Mouse (Mus musculus) heart, embryonic 11.5 days (tissue): Measurements from ENCODE around the gene Vamp1. TPM values are rescaled to one million over a fixed set of nuclear protein-coding genes. Genes with fewer than 3 reads are reported as not detected.

Experiments
- ATAC-seq: fragments of 200-750 bp; cut with Nextera tagmentation; replicated peaks from 2 replicates; pipeline ENCODE4 v1.8.0; 2017; ENCODE audit warnings: moderate library complexity; ENCODE audit not compliant: insufficient number of reproducible peaks, low FRiP score, low TSS enrichment
- H3K27ac ChIP-seq: fragments of 300-500 bp; sonication (generic); 2 replicates; pipeline ENCODE4 v1.5.1; 2014; ENCODE audit warnings: mild to moderate bottlenecking, low read depth, low read length
- H3K27me3 ChIP-seq: fragments of 300-500 bp; sonication (generic); 2 replicates; pipeline ENCODE4 v1.6.1; 2014; ENCODE audit warnings: mild to moderate bottlenecking, low read length, mixed read lengths; ENCODE audit not compliant: control insufficient read depth, insufficient read depth
- H3K36me3 ChIP-seq: fragments of 300-500 bp; sonication (generic); 2 replicates; pipeline ENCODE4 v1.6.1; 2014; ENCODE audit warnings: mild to moderate bottlenecking, low read length, moderate library complexity, mixed read lengths; ENCODE audit not compliant: control insufficient read depth, insufficient read depth
- H3K4me1 ChIP-seq: fragments of 300-500 bp; sonication (generic); 2 replicates; pipeline ENCODE4 v1.6.1; 2014; ENCODE audit warnings: low read length; ENCODE audit not compliant: control insufficient read depth, insufficient read depth
- H3K4me2 ChIP-seq: fragments of 300-500 bp; sonication (generic); 2 replicates; pipeline ENCODE4 v1.6.1; 2014; ENCODE audit warnings: mild to moderate bottlenecking, moderate library complexity
- H3K4me3 ChIP-seq: fragments of 300-500 bp; sonication (generic); 2 replicates; pipeline ENCODE4 v1.5.1; 2014; ENCODE audit warnings: low read depth, low read length
- H3K9ac ChIP-seq: fragments of 300-500 bp; sonication (generic); 2 replicates; pipeline ENCODE4 v1.6.1; 2014; ENCODE audit warnings: mild to moderate bottlenecking, low read depth, low read length, moderate library complexity
- H3K9me3 ChIP-seq: fragments of 300-500 bp; sonication (generic); replicated peaks from 2 replicates; pipeline ENCODE4 v1.6.1; 2016; ENCODE audit warnings: low read length; ENCODE audit not compliant: control insufficient read depth
- WGBS: fragments of 180-500 bp; shearing (Covaris S2); extraction: QIAGEN DNeasy Blood & Tissue Kit; methylation state at CpG from one replicate; pipeline ENCODE4 v1.1.7; 2014; ENCODE audit not compliant: insufficient replicate concordance; 5-methylcytosine and 5-hydroxymethylcytosine counted together
- polyA plus RNA-seq: library from polyadenylated mRNA; unstranded; fragments of >200 nt; fragmentation: Nextera tagmentation; extraction: Ambion mirVana; gene quantifications from 2 replicates; pipeline ENCODE4 v1.2.1, GENCODE M21; 2014

Gene Vamp1
- polyA plus RNA-seq, 1 experiment from 2014 or later: 1.6 TPM

GRCm38 (mm10) chr6:125241566-125241965 is 26.2 kb downstream of the Vamp1 start:
- 73% methylated on average over 8 of the region's 8 CpGs for WGBS
- ATAC-seq: no peak

GRCm38 (mm10) chr6:125244551-125244950 is 29.2 kb downstream of the Vamp1 start:
- H3K4me1 ChIP-seq: no peaks in the 10 kb centered on the region
- no peak overlapping the region for H3K4me3 ChIP-seq
- H3K27ac ChIP-seq: no peak overlapping the region
- no peaks in the 10 kb centered on the region for H3K36me3 ChIP-seq
- ATAC-seq: no peak
- no peak overlapping the region for H3K9ac ChIP-seq
- no peaks in the 10 kb centered on the region for H3K27me3 ChIP-seq
- no peaks in the 10 kb centered on the region for H3K9me3 ChIP-seq
- no peak overlapping the region for H3K4me2 ChIP-seq
- WGBS: 24% methylated on average over 1 of the region's 1 CpGs

More at GRCm38 (mm10) chr6:125241566-125241965, 26.2 kb downstream of the Vamp1 start:
- H3K4me3 ChIP-seq: no peak overlapping the region
- no peaks in the 10 kb centered on the region for H3K36me3 ChIP-seq
- no peaks in the 10 kb centered on the region for H3K9me3 ChIP-seq
- H3K4me1 ChIP-seq: no peaks in the 10 kb centered on the region
- no peak overlapping the region for H3K9ac ChIP-seq
- no peak overlapping the region for H3K27ac ChIP-seq
- no peak overlapping the region for H3K4me2 ChIP-seq
- no peaks in the 10 kb centered on the region for H3K27me3 ChIP-seq

GRCm38 (mm10) chr6:125252285-125252684 is 36.9 kb downstream of the Vamp1 start:
- no peak overlapping the region for H3K9ac ChIP-seq
- WGBS: 73% methylated on average over 3 of the region's 3 CpGs
- no peak overlapping the region for H3K4me2 ChIP-seq
- H3K27ac ChIP-seq: no peak overlapping the region
- ATAC-seq: no peak
- no peaks in the 10 kb centered on the region for H3K27me3 ChIP-seq
- H3K36me3 ChIP-seq: no peaks in the 10 kb centered on the region
- H3K4me3 ChIP-seq: no peak overlapping the region
- no peaks in the 10 kb centered on the region for H3K9me3 ChIP-seq
- H3K4me1 ChIP-seq: no peaks in the 10 kb centered on the region

GRCm38 (mm10) chr6:125252711-125253110 is 37.4 kb downstream of the Vamp1 start:
- WGBS: 82% methylated on average over 8 of the region's 8 CpGs
- no peak overlapping the region for H3K27ac ChIP-seq
- ATAC-seq: no peak
- H3K9me3 ChIP-seq: no peaks in the 10 kb centered on the region
- H3K36me3 ChIP-seq: no peaks in the 10 kb centered on the region
- no peak overlapping the region for H3K4me2 ChIP-seq
- H3K27me3 ChIP-seq: no peaks in the 10 kb centered on the region
- H3K4me3 ChIP-seq: no peak overlapping the region
- no peak overlapping the region for H3K9ac ChIP-seq
- no peaks in the 10 kb centered on the region for H3K4me1 ChIP-seq

- Histone ChIP-seq H3K27ac (no peak overlapping the region), H3K36me3 (no peaks in the 10 kb centered on the region), H3K9ac (no peak overlapping the region), H3K4me2 (no peak overlapping the region), H3K27me3 (no peaks in the 10 kb centered on the region), H3K4me1 (no peaks in the 10 kb centered on the region), H3K9me3 (no peaks in the 10 kb centered on the region), H3K4me3 (no peak overlapping the region)
- 76% methylated on average over 14 of the region's 14 CpGs for whole genome bisulfite sequencing
- ATAC-seq: no peak
These were observed 38.7 kb downstream of the Vamp1 start for GRCm38 (mm10) chr6:125253863-125254715.

GRCm38 (mm10) chr6:125255516-125256044 is 40.2 kb downstream of the Vamp1 start:
- H3K9ac ChIP-seq: no peak overlapping the region
- no peak overlapping the region for H3K4me3 ChIP-seq
- H3K36me3 ChIP-seq: no peaks in the 10 kb centered on the region
- H3K9me3 ChIP-seq: no peaks in the 10 kb centered on the region
- WGBS: 81% methylated on average over 7 of the region's 7 CpGs
- H3K4me2 ChIP-seq: no peak overlapping the region
- H3K27ac ChIP-seq: no peak overlapping the region
- H3K27me3 ChIP-seq: no peaks in the 10 kb centered on the region
- ATAC-seq: no peak
- H3K4me1 ChIP-seq: no peaks in the 10 kb centered on the region

- H3K27ac ChIP-seq: no peak overlapping the region
- H3K9ac ChIP-seq: no peak overlapping the region
- H3K4me3 ChIP-seq: no peak overlapping the region
- no peaks in the 10 kb centered on the region for H3K27me3 ChIP-seq
- no peak for ATAC-seq
- WGBS: 75% methylated on average over 8 of the region's 8 CpGs
- no peaks in the 10 kb centered on the region for H3K9me3 ChIP-seq
- no peaks in the 10 kb centered on the region for H3K4me1 ChIP-seq
- H3K36me3 ChIP-seq: no peaks in the 10 kb centered on the region
- no peak overlapping the region for H3K4me2 ChIP-seq
These were observed 41.0 kb downstream of the Vamp1 start for GRCm38 (mm10) chr6:125256222-125256966.

GRCm38 (mm10) chr6:125260006-125260555 is 44.7 kb downstream of the Vamp1 start:
- H3K4me3 ChIP-seq: no peak overlapping the region
- H3K4me1 ChIP-seq: no peaks in the 10 kb centered on the region
- ATAC-seq: no peak
- no peaks in the 10 kb centered on the region; the same call in 1 of the 2 replicates for H3K27me3 ChIP-seq
- no peak overlapping the region for H3K9ac ChIP-seq
- WGBS: 69% methylated on average over 10 of the region's 10 CpGs
- H3K27ac ChIP-seq: no peak overlapping the region
- no peaks in the 10 kb centered on the region for H3K9me3 ChIP-seq
- no peaks in the 10 kb centered on the region for H3K36me3 ChIP-seq
- no peak overlapping the region for H3K4me2 ChIP-seq
